Mouse (Mus musculus): ENCODE results near the gene Atp6v0a2.
"Not testable (repeated sequence)": the region's sequence is repeated elsewhere in the genome, so short reads cannot be mapped to it uniquely, and the experiment has no call there.

DNA sequence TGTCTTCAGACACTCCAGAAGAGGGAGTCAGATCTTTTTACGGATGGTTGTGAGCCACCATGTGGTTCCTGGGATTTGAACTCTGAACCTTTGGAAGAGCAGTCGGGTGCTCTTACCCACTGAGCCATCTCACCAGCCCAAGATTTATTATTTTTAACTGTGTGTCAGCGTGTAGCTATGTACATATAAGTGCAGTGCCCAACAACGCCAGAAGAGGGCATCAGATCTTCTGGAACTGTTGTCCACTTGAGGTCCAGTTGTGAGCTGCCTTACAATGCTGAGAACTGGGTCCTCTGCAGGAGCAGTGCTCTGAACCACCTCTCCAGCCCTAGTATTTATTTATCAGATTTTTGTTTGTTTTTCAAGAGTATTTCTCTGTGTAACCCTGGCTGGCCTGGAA, 6.7 kb downstream of the Atp6v0a2 start:
- peak; percentile 8 for TF ChIP-seq CTCF (IDR thresholded peaks at IDR 0.05; ENCODE audit: control insufficient read depth, insufficient read depth, insufficient read length)
- TF ChIP-seq USF1 (IDR thresholded peaks at IDR 0.05; ENCODE audit: low read depth): not testable (repeated sequence)

Measured in C2C12 (cell line).